Mouse (Mus musculus): ENCODE results near the gene Ndrg3.

The Ndrg3 gene
- long read RNA-seq, experiment 1, transcript Ndrg3-201 (17 exons, 2,612 nt) = minor isoform, 5 of 41 reads
- long read RNA-seq, experiment 1, transcript Ndrg3-202 (16 exons, 2,586 nt) = major isoform, 28 of 41 reads
- long read RNA-seq, experiment 1, partial matches to known transcripts = 4 of 41 reads
- long read RNA-seq, experiment 1, other reads (novel, unspliced or antisense) = 4 of 41 reads
- long read RNA-seq, experiment 2, full-length matches to known transcripts = 68 of 88 reads
- long read RNA-seq, experiment 2, partial matches to known transcripts = 10 of 88 reads
- long read RNA-seq, experiment 2, other reads (novel, unspliced or antisense) = 10 of 88 reads

DNA sequence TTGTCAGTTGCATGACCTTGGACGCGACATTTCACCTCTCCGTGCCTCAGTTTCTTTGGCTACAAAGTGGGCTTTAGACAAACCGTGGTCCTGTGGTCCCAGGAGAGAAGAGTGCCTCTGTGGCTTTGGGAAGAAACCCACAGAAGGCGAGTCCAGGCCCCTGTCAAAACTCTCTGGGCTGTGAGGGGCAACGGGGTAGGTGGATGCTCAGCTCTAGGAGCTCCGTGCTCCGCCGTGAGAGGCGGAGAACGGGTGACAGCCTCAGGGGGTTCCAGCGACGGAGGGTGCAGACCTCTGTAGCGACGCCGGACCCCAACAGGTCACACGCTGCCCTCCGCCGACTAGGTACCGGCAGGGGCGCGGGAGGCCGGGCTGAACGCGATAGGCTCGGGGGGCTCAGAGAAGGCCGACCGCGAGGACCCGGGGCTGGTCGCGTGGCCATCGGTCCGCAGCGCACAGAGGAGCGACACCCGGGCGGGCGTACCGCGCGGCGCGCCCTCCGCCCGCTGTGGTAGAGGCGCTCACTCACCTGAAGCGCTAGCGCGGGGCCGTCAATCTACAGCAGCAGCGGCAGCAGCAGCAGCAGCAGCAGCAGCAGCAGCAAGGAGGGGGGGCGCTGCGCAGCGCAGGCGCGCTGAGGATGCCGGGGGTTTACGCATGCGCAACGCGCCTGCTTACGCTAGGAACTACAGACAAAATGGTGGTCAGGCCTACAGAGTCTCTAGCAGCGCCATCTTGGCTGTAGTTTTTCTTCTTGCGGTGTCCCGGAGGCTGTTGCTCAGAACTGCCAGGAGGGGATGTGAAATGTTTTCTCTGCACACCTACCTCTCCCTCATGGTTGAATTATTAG lies at the start of gene Ndrg3:
Gene Ndrg3, minus strand, starts transcription at position 587 of the 850 bp plus-strand sequence.
- intact Hi-C loops (cut with DNase I) = loop anchor here (10.0 kb wide), 1 partner anchor 87 kb away; no protein-coding TSS in a partner anchor

DNA sequence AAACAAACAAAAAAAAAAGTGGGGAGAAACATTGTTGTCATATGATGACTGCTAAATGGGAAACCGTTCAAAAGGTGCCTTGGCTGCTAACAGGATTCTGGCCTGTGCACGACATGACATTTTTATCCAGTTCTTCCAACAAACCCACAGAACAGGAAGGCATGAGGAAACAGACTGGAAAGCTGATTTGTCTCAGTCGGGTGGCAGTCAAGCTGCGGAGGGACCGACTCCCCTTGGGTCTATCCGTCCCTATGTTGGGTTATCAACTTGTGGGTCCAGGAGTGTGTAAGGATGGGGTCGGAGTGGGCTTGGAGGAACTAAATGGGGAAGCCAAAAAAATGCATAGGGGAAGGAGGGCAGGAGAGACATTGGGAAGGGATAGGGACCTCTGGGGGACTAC lies 49.6 kb upstream of the Ndrg3 start:
- intact Hi-C loops (cut with DNase I) = loop anchor here (5.0 kb wide), 1 partner anchor 41 kb away; no protein-coding TSS in a partner anchor

DNA sequence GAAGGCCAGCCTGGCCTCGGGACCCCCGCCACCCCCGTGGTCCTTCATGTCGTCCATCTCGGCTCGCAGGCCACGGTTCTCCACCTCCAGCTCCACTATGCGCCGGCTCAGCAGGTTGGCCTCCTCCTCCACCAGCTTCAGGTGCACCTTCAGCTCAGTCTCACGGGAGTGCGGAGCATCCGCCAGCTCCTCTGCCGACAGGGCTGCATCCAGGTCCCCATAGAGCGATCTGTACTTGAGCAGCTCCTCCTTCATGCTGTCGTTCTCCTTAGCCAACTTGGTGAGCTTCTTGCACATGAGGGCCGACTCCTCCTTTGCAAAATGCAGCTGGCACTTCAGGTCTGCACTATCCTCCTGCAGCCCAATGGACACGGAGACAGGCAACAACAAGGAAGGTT lies 48.8 kb upstream of the Ndrg3 start:
- intact Hi-C loops (cut with DNase I) = loop anchor here (5.0 kb wide), 1 partner anchor 42 kb away; no protein-coding TSS in a partner anchor

DNA sequence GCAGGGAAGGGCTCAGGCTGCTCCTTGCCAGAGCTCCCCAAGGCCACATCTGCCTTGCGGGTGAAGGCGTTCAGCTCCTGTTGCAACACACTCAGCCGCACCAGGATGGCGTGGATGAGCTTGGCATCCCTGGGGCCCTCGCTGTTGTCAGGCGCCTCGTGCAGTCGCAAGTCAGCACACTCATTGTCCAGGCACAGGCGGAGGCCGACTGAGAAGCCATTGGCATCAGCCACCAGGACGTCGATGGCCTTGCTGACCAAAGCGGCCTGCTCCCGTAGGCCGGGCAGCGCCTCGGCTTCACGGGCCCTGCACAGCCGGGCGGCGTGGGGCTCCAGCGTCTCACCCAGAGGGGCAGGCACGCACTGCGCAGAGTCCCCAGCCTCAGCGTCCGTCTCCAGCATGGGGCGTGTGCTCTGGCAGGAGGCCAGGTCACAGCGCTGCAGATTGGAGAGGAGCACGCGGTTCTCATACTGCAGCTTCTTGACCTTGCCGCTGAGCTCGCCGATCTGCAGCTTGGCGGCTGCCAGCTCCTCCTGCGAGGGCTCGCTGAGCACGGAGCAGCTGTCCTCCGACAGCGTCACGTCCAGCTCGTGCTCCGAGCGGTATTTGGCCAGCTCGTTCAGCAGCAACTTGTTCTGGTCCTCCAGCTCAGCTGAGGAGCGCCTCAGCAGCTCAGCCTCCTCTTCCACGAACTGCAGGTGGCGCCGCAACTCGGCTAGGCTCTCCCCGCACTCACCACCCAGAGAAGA lies 48.2 kb upstream of the Ndrg3 start:
- intact Hi-C loops (cut with DNase I) = loop anchor here (5.0 kb wide), 1 partner anchor 42 kb away; no protein-coding TSS in a partner anchor

DNA sequence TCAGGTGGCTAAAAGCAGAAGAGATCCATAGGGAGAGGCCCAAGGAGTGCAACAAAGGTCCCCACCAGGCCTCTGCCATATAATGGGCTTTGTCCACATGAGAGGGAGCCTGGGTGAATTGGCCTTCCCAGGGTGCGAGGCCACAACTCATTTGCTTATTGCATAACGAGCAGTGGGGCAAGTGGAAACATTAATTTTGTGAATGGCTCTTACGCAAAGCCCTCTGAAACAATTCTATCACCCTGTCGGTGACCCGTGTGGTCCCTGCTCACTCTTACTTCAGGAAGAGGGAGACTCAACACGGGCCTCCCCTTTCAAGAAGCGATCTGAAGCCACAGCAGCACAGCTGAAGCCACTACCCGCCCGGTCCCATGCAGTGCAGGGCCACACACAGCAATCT lies 45.4 kb upstream of the Ndrg3 start:
- intact Hi-C loops (cut with DNase I) = no loop called here

- intact Hi-C loops (cut with DNase I) = no loop called here
Observed at GRCm38 (mm10) chr2:157036400-157036799, 44.5 kb upstream of the Ndrg3 start.

DNA sequence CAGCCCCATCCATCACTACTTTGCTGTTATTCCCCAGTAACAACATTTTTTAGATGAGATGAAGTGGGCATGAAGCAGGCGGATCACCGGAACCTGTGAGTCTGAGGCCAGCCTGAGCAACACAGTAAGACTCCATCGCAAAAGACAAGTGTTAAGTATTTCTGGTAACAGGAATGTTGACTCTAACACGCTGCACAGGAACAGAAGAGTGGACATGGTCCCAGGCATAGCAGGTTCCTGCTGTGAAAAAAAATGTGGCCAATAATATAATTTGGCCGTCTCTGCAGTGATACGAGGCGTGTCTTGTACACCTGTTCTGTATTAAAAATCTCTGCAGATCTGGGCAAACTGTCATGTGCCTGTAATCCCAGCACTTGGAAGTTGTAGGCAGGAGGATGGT lies 43.5 kb upstream of the Ndrg3 start:
- intact Hi-C loops (cut with DNase I) = no loop called here

GRCm38 (mm10) chr2:157030804-157031203 lies 38.9 kb upstream of the Ndrg3 start:
- intact Hi-C loops (cut with DNase I) = loop anchor here (5.0 kb wide), 1 partner anchor 66 kb away; no protein-coding TSS in a partner anchor

DNA sequence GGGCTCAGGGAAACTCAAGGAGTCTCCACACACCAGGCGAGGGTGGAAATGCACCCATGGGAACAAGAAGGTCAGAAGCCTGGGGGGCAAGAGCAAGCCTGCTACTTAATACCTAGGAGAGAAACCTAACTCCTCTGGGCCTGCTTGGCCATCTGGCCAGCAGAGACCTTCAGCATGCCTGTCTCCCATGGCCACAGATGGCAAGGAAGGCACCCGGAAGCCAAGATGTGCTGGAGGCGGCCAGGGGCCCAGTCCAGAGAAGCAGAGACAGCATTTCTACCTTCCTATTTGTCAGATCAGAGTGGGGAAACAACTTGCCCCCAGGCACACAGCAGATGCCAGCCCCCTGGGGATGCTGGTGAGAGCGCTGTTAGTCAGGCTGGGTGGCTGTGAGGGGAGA lies 36.4 kb upstream of the Ndrg3 start:
- intact Hi-C loops (cut with DNase I) = loop anchor here (10.0 kb wide), 1 partner anchor 123 kb away; no protein-coding TSS in a partner anchor

GRCm38 (mm10) chr2:157027106-157028008 lies 35.5 kb upstream of the Ndrg3 start:
- intact Hi-C loops (cut with DNase I) = loop anchor here (10.0 kb wide), 1 partner anchor 123 kb away; no protein-coding TSS in a partner anchor

- intact Hi-C loops (cut with DNase I) = loop anchor here (10.0 kb wide), 1 partner anchor 116 kb away; no protein-coding TSS in a partner anchor
Observed at GRCm38 (mm10) chr2:157021156-157021555, 29.3 kb upstream of the Ndrg3 start.

DNA sequence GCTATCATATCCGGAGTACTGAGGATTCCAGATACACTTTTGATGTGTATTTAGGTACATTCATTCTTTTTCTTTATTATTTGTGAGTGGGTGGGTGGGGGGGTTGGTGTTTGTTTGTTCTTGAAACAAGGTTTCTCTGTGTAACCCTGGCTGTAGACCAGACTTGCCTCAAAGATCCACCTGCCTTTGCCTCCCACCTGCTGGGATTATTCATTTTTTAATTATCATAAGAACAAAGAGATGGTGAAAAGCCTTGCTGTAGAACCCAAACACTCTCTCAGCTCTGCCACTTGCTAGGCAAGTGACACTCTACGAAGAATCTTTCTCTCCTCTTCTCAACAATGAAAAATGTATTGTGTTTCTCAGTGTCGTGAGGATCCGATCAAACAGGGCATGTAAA lies 27.4 kb upstream of the Ndrg3 start:
- intact Hi-C loops (cut with DNase I) = no loop called here

DNA sequence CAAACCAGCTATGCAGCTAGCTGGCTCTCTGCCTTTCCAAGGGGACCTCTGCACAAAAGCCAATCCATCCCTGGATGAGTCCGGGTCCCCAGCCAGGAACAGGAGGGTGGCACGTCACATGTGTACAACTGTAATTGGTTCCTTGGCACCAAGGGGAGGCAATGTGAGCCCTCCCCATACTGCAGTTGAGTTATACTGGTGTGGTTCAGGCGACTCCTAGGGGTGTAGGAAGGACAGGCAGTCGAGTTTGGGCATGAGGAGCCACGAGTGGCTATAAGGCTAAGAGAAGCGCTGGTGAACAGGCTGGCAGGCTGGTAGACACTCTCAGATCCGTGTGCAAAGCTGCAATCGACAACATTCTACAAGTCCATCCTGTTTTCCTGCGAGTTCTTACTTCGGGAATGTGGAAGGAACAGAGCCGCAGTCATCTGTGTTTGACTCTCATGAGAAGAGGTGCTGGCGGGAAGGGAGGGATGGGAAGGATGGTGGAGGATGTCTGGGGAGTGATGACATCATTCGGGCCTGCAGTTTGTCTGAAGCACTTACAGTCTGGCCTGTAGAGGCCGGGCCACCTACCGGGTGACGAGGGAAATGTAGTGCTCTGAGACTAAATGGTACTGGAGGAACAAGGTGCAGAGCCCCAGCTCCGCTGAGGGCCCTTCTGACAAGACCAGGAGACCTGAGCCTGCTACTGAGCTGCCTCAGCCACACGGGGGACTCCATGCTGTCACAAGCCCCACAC lies 24.8 kb upstream of the Ndrg3 start:
- intact Hi-C loops (cut with DNase I) = no loop called here

DNA sequence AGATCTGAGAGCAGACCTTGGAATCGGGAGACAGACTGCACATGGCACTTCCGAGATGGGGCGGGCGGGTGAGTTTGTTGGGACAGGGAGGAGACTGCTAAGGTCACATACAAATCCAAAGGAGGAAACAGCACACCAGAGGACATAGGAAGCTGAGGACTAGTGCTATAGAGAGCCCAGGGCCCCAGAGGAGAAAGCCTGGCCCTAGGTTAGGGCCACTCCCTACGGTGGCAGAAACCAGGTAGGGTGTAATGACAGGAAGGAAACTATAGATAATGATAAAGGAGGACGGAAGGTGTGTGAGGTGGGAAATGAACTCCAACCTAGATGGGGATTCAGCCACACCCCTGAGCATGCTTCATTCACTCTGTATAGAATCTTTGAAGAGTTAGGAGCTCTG lies 20.5 kb upstream of the Ndrg3 start:
- intact Hi-C loops (cut with DNase I) = no loop called here

GRCm38 (mm10) chr2:157010634-157011310 lies 18.9 kb upstream of the Ndrg3 start:
- intact Hi-C loops (cut with DNase I) = no loop called here

GRCm38 (mm10) chr2:157010121-157010520 lies 18.3 kb upstream of the Ndrg3 start:
- intact Hi-C loops (cut with DNase I) = no loop called here

DNA sequence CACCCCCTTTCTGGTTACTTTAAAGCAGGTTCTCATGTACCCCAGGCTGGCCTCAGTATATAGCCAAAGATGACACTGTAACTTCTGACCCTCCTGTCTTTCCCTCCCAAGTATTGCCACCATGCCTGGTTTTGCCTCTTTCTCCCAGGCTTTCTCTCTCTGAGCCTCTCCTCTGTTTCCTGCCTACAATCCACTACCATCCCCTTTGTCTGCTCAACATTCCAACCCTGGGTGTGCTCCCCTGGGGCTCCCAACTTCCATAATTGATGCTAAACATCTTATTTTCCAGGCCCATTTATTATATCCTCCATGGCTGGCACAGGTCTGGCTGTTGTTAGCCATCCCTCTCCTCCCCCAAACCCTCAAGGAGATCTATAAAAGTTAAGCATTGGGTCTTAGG lies 16.7 kb upstream of the Ndrg3 start:
- intact Hi-C loops (cut with DNase I) = no loop called here

DNA sequence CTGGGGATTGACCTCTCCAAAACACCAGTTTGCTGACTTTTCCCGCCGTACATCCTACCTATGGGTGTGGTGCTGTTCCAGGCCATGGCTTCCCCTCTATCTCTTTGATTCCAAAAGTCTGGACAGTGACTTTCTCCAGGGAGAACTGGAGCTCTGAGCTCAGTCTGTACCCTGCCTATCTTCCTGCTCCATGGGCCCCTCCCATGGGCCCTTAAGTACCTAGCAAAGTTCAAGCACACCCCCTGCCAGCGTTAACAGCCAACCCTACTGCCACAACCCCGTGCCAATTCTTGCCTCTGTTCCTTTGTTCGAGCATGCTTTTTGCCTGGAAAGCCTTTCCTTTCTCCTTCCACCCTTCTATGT lies 15.4 kb upstream of the Ndrg3 start:
- intact Hi-C loops (cut with DNase I) = no loop called here

All from adrenal gland (tissue).